ENCODE assay signal across 8 mouse cellular contexts in genomic region chr4:108579743-108580411, GRCm38 (mm10). TPM values are rescaled to one million over a fixed set of nuclear protein-coding genes. Genes with fewer than 3 reads are reported as not detected.
A peak's percentile ranks its signal among the peaks of the same experiment; 100 is the strongest.
DNase-seq lines count a peak whose midpoint lies in the region; ATAC-seq lines count a peak whose summit lies in the region.

No protein-coding gene starts in this region.

- peak overlapping the region; percentile 90 for H3K4me2 ChIP-seq in kidney, embryonic 16.5 days (replicated peaks; ENCODE audit: low read depth, low read length)
- H3K4me2 ChIP-seq in hindbrain, embryonic 12.5 days (replicated peaks), result peak overlapping the region; percentile 96
- peak overlapping the region; percentile 93 for H3K4me2 ChIP-seq in midbrain, embryonic 14.5 days (ENCODE audit: low read length)

- peak overlapping the region; percentile 99 for H3K4me3 ChIP-seq in kidney, embryonic 16.5 days (ENCODE audit: low read length)
- peak overlapping the region; percentile 78 for H3K4me3 ChIP-seq in hindbrain, embryonic 12.5 days
- peak overlapping the region; percentile 66 for H3K4me3 ChIP-seq in midbrain, embryonic 14.5 days (replicated peaks; ENCODE audit: low read depth, low read length)

- H3K36me3 ChIP-seq in kidney, embryonic 16.5 days (ENCODE audit: insufficient read depth, low read length), result peaks cover 7% of the 10 kb centered on the region
- H3K36me3 ChIP-seq in hindbrain, embryonic 12.5 days, result peaks cover 11% of the 10 kb centered on the region
- peaks cover 16% of the 10 kb centered on the region for H3K36me3 ChIP-seq in midbrain, embryonic 14.5 days (ENCODE audit: control insufficient read depth, insufficient read depth, low read length)

- no peaks in the 10 kb centered on the region for H3K9me3 ChIP-seq in kidney, embryonic 16.5 days (ENCODE audit: low read length)
- H3K9me3 ChIP-seq in hindbrain, embryonic 12.5 days (replicated peaks), result no peaks in the 10 kb centered on the region
- no peaks in the 10 kb centered on the region for H3K9me3 ChIP-seq in midbrain, embryonic 14.5 days (ENCODE audit: control insufficient read depth, low read length)

- under 1% methylated on average over 16 of the region's 16 CpGs for WGBS in kidney, embryonic 16.5 days
- under 1% methylated on average over 16 of the region's 16 CpGs for WGBS in hindbrain, embryonic 12.5 days
- WGBS in midbrain, embryonic 14.5 days, result under 1% methylated on average over 16 of the region's 16 CpGs

- peak overlapping the region; percentile 84 for H3K9ac ChIP-seq in kidney, embryonic 16.5 days (replicated peaks; ENCODE audit: low read length)
- peak overlapping the region; percentile 63 for H3K9ac ChIP-seq in hindbrain, embryonic 12.5 days
- H3K9ac ChIP-seq in midbrain, embryonic 14.5 days (replicated peaks; ENCODE audit: low read length), result peak overlapping the region; percentile 36; the same call in 1 of the 2 replicates

- H3K27ac ChIP-seq in kidney, embryonic 16.5 days (ENCODE audit: low read length), result peak overlapping the region; percentile 79
- no peak overlapping the region for H3K27ac ChIP-seq in hindbrain, embryonic 12.5 days
- H3K27ac ChIP-seq in midbrain, embryonic 14.5 days (replicated peaks; ENCODE audit: low read depth, low read length), result no peak overlapping the region

- peaks cover 23% of the 10 kb centered on the region for H3K4me1 ChIP-seq in kidney, embryonic 16.5 days (ENCODE audit: insufficient read depth, low read length)
- peaks cover 21% of the 10 kb centered on the region for H3K4me1 ChIP-seq in hindbrain, embryonic 12.5 days
- H3K4me1 ChIP-seq in midbrain, embryonic 14.5 days (ENCODE audit: control insufficient read depth, insufficient read depth, low read length), result peaks cover 11% of the 10 kb centered on the region

- no peak for DNase-seq in kidney, adult 11 months
- DNase-seq in midbrain, embryonic 14.5 days, result no peak
- no peak for DNase-seq in left cerebral cortex, postnatal 10 days (ENCODE audit: extremely low spot score in 1 of 2, low spot score in 2 of 2)
- DNase-seq in adrenal gland, adult (ENCODE audit: inconsistent age in 2 of 2, low spot score in 1 of 2), result no peak
- no peak for DNase-seq in left cerebral cortex, postnatal 14 days (ENCODE audit: low spot score in 2 of 2)

- H3K27me3 ChIP-seq in kidney, embryonic 16.5 days (ENCODE audit: insufficient read depth, low read length), result no peaks in the 10 kb centered on the region
- H3K27me3 ChIP-seq in hindbrain, embryonic 12.5 days, result no peaks in the 10 kb centered on the region
- no peaks in the 10 kb centered on the region for H3K27me3 ChIP-seq in midbrain, embryonic 14.5 days (ENCODE audit: control insufficient read depth, insufficient read depth, low read length)

- no peak for ATAC-seq in kidney, embryonic 16.5 days (ENCODE audit: low FRiP score, low TSS enrichment)
- peak; percentile 11 for ATAC-seq in activated CD4-positive, CD25-positive, alpha-beta regulatory T cell, adult 4 months
- ATAC-seq in hindbrain, embryonic 12.5 days (ENCODE audit: low FRiP score), result no peak
- no peak for ATAC-seq in midbrain, embryonic 14.5 days (ENCODE audit: low FRiP score, low TSS enrichment)

- intact Hi-C loops in left cerebral cortex, postnatal 10 days (cut with DNase I), result no loop called here
- intact Hi-C loops in left cerebral cortex, postnatal 14 days (cut with DNase I), result loop anchor here (10.0 kb wide), 1 partner anchor 245 kb away; no protein-coding TSS in a partner anchor

RNA-seq across cellular contexts. Expression of gene Orc1, which starts 0.7 kb away (rescaled TPM):
- 9.7 and 10.4 TPM in 2 replicates for polyA plus RNA-seq in kidney, embryonic 16.5 days (2015; fragmentation: Nextera tagmentation; extraction: Ambion mirVana)
- polyA plus RNA-seq in activated CD4-positive, CD25-positive, alpha-beta regulatory T cell, adult 4 months (2017; shearing (Covaris generic)), result 1 to 10 TPM; 3.0 to 3.7 TPM
- 6.7 and 8.5 TPM in 2 replicates for polyA plus RNA-seq in hindbrain, embryonic 12.5 days (2016; fragmentation: Nextera tagmentation; extraction: Ambion mirVana)
- 1.5 and 2.1 TPM in 2 replicates for polyA plus RNA-seq in midbrain, embryonic 14.5 days (2014; fragmentation: Nextera tagmentation; extraction: Ambion mirVana)
- total RNA-seq in left cerebral cortex, postnatal 10 days (2021), result under 1 TPM; 0.32 to 0.99 TPM
- total RNA-seq in left cerebral cortex, postnatal 14 days (2021), result under 1 TPM in 1 of 2 experiments, not detected in 1; 0.25 TPM

RNA-seq across cellular contexts. Expression of gene Prpf38a, which starts 0.7 kb away (rescaled TPM):
- 91.6 and 93.9 TPM in 2 replicates for polyA plus RNA-seq in kidney, embryonic 16.5 days (2015; fragmentation: Nextera tagmentation; extraction: Ambion mirVana)
- polyA plus RNA-seq in activated CD4-positive, CD25-positive, alpha-beta regulatory T cell, adult 4 months (2017; shearing (Covaris generic)), result 10 to 100 TPM; 52.3 to 71.5 TPM
- 91.8 and 94.5 TPM in 2 replicates for polyA plus RNA-seq in hindbrain, embryonic 12.5 days (2016; fragmentation: Nextera tagmentation; extraction: Ambion mirVana)
- 77.2 and 88.0 TPM in 2 replicates for polyA plus RNA-seq in midbrain, embryonic 14.5 days (2014; fragmentation: Nextera tagmentation; extraction: Ambion mirVana)
- 10 to 100 TPM; 42.7 to 43.5 TPM for total RNA-seq in left cerebral cortex, postnatal 10 days (2021)
- 10 to 100 TPM; 37.4 to 38.2 TPM for total RNA-seq in left cerebral cortex, postnatal 14 days (2021)

RNA-seq across cellular contexts. Expression of gene Cc2d1b, which starts 39.9 kb away (rescaled TPM):
- polyA plus RNA-seq in kidney, embryonic 16.5 days (2015; fragmentation: Nextera tagmentation; extraction: Ambion mirVana), result 33.7 and 34.0 TPM in 2 replicates
- 10 to 100 TPM; 23.4 to 34.7 TPM for polyA plus RNA-seq in activated CD4-positive, CD25-positive, alpha-beta regulatory T cell, adult 4 months (2017; shearing (Covaris generic))
- 24.7 and 29.7 TPM in 2 replicates for polyA plus RNA-seq in hindbrain, embryonic 12.5 days (2016; fragmentation: Nextera tagmentation; extraction: Ambion mirVana)
- polyA plus RNA-seq in midbrain, embryonic 14.5 days (2014; fragmentation: Nextera tagmentation; extraction: Ambion mirVana), result 21.1 and 25.3 TPM in 2 replicates
- total RNA-seq in left cerebral cortex, postnatal 10 days (2021), result 10 to 100 TPM; 31.7 to 35.9 TPM
- 10 to 100 TPM; 28.3 to 34.5 TPM for total RNA-seq in left cerebral cortex, postnatal 14 days (2021)
